Mouse (Mus musculus): ENCODE measurements around the gene Mtmr6. TPM values are rescaled to one million over a fixed set of nuclear protein-coding genes. Genes with fewer than 3 reads are reported as not detected.

Gene Mtmr6
- polyA plus RNA-seq, 1 experiment from 2014 or later: 27.7 TPM

DNA sequence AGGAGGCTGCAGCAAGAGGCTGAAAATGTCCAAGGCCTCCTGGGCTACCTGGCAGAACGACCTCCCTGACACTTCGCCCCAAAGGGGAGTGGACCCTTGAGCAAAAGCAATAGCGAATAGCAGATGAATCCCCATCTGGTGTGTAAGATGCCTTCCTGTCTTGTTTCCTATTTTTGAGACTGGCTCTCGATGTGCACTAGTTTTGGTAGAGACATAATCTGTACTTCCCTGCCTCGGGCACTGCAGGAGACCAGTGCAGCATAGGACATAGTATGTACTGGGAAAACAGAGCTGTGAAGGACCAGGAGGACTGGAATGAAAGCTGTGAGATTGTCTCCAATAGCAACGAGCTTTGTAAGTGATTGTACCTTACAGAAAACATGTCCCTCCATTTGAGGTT lies 8.3 kb downstream of the Mtmr6 start:
- Histone ChIP-seq H3K4me1 (ENCODE audit: control insufficient read depth, insufficient read depth, low read length) (no peaks in the 10 kb centered on the region), H3K4me2 (no peak overlapping the region), H3K27me3 (ENCODE audit: control insufficient read depth, insufficient read depth, low read length) (no peaks in the 10 kb centered on the region), H3K9me3 (replicated peaks; ENCODE audit: control insufficient read depth, low read length) (no peaks in the 10 kb centered on the region), H3K27ac (ENCODE audit: low read depth, low read length) (no peak overlapping the region), H3K4me3 (ENCODE audit: low read depth, low read length) (no peak overlapping the region), H3K9ac (ENCODE audit: low read depth, low read length) (no peak overlapping the region), H3K36me3 (ENCODE audit: control insufficient read depth, insufficient read depth, low read length) (no peaks in the 10 kb centered on the region)
- WGBS (ENCODE audit: insufficient replicate concordance): 72% methylated on average over 6 of the region's 6 CpGs
- ATAC-seq (replicated peaks; ENCODE audit: insufficient number of reproducible peaks, low FRiP score, low TSS enrichment): no peak

DNA sequence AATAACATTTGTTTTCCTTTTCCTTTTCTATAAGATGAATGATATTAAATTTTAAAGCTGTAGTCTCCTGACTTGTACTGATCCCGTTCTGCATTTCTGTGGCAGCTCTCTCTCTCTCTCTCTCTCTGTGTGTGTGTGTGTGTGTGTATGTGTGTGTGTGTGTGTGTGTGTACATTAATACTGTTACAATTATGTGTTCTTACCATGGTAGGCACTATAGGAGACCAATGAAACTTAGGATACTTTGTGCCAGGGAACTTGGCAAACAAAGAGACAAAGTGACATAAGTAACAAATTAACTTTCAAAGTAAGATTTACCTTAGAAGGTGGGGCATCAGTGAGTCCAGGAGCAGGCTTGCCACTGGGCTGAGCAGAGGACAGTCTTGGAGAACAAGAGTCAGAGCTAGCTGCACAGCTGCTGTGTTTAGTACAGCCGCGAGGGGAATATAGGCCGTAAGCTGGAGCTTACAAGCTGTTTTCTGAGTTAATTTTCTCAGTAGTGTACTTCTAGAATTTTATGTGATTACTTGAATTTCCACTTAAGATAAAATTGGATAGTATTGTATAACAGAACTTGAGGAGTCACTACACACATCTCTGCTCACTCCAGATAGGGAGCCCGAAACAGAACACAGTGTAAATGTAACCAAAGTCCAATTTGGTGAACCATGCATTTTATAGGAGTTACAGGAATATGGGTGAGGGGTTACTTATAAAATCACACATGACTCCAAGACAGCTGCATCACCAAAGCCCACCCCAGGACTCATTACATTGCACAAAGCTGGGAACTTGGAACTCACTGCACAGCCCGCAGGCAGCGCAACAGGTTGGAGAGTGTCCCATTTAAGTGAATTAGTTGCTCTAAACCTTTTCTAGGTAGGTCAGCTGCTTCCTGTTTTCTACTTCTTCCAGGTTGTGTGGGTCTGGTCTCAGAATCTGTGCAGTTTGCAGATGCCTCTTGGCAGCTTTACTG lies 10.6 kb downstream of the Mtmr6 start:
- Histone ChIP-seq H3K9me3 (replicated peaks; ENCODE audit: control insufficient read depth, low read length) (no peaks in the 10 kb centered on the region), H3K9ac (ENCODE audit: low read depth, low read length) (no peak overlapping the region), H3K27me3 (ENCODE audit: control insufficient read depth, insufficient read depth, low read length) (no peaks in the 10 kb centered on the region), H3K4me1 (ENCODE audit: control insufficient read depth, insufficient read depth, low read length) (no peaks in the 10 kb centered on the region), H3K4me3 (ENCODE audit: low read depth, low read length) (no peak overlapping the region), H3K4me2 (no peak overlapping the region), H3K36me3 (ENCODE audit: control insufficient read depth, insufficient read depth, low read length) (no peaks in the 10 kb centered on the region), H3K27ac (ENCODE audit: low read depth, low read length) (no peak overlapping the region)
- 92% methylated on average over 7 of the region's 7 CpGs for WGBS (ENCODE audit: insufficient replicate concordance)
- ATAC-seq (replicated peaks; ENCODE audit: insufficient number of reproducible peaks, low FRiP score, low TSS enrichment): no peak

DNA sequence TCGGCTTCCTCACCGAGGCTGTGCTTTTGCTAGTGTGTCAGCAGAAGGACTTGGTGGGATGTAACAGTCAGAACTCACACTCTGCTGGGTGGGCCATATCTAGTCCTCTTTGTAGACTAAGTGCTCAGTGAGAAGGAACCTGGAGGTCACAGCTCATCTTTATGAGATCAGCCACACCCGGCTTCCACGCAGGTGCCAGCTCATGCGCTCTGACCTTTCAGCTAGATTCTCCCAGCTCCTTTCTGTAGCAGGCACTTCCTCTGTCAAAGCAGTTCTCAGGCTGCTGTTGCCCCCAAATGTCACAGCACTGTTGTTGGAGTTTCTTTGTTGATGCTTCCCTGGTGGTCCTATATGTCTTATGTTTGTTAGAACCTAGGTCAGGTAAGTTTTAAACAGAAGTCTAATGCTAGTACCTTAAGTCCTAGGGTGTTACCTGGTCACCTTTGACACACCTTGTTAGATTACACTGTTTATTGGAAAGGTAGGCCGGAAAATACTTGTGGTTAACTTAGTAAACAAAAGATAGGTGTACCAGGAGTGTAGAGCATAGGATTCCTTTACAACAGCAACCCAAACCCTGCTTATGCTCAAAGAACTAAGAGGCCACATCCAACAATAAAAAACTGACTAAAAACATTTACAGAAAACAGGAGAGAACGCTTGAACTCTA lies 21.3 kb downstream of the Mtmr6 start:
- H3K27me3 ChIP-seq (ENCODE audit: control insufficient read depth, insufficient read depth, low read length): no peaks in the 10 kb centered on the region

DNA sequence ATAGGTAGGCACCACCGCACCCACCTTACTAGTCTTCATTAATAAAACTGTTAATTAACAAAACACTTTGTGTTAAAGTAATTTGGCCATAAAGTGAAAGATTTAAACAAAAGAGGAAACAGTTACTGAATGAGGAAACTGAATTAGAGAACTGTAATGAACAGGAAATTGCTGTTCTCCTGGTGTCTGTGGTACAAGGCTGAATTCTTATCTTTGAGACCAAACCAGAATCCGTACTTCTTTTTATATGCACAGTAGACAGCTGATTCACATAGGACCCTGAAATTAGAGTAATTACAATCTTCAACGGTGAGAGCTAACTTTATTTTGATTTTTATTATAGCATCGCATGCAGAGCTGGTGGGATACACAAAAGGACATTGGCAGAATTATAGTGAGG lies 25.3 kb downstream of the Mtmr6 start:
- Histone ChIP-seq H3K9me3 (replicated peaks; ENCODE audit: control insufficient read depth, low read length) (no peaks in the 10 kb centered on the region), H3K4me1 (ENCODE audit: control insufficient read depth, insufficient read depth, low read length) (no peaks in the 10 kb centered on the region), H3K4me2 (no peak overlapping the region)

More for the DNA sequence above, 21.3 kb downstream of the Mtmr6 start:
- ATAC-seq (replicated peaks; ENCODE audit: insufficient number of reproducible peaks, low FRiP score, low TSS enrichment): no peak
- H3K9ac ChIP-seq (ENCODE audit: low read depth, low read length): no peak overlapping the region
- H3K4me1 ChIP-seq (ENCODE audit: control insufficient read depth, insufficient read depth, low read length): no peaks in the 10 kb centered on the region
- H3K9me3 ChIP-seq (replicated peaks; ENCODE audit: control insufficient read depth, low read length): no peaks in the 10 kb centered on the region
- no peak overlapping the region for H3K4me3 ChIP-seq (ENCODE audit: low read depth, low read length)
- no peak overlapping the region for H3K27ac ChIP-seq (ENCODE audit: low read depth, low read length)
- no peak overlapping the region for H3K4me2 ChIP-seq
- peaks cover 2% of the 10 kb centered on the region; the same call in 1 of the 2 replicates for H3K36me3 ChIP-seq (ENCODE audit: control insufficient read depth, insufficient read depth, low read length)
- WGBS (ENCODE audit: insufficient replicate concordance): 82% methylated on average over 7 of the region's 7 CpGs

DNA sequence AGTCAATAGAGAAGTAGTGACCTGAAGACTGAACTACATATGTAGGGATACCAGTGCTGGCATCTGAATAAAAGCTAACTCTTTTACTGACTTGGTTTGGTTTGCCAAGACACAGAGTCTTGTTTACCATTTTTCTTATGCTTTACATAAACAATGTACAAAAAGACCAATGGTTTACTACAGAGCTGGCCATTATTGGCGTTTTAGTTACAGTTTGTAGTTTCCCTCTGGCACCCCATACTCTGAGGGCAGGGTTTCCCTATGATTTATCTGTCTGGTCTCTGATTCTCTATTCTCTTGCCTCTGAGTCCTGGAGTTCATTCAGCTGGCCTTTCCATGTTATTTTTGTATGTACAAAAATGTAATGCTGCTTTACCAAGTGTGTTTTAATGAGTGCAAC lies 30.5 kb downstream of the Mtmr6 start:
- ATAC-seq (replicated peaks; ENCODE audit: insufficient number of reproducible peaks, low FRiP score, low TSS enrichment): no peak
- H3K4me1 ChIP-seq (ENCODE audit: control insufficient read depth, insufficient read depth, low read length): no peaks in the 10 kb centered on the region
- H3K4me3 ChIP-seq (ENCODE audit: low read depth, low read length): no peak overlapping the region
- no peak overlapping the region for H3K4me2 ChIP-seq
- peaks cover 6% of the 10 kb centered on the region for H3K36me3 ChIP-seq (ENCODE audit: control insufficient read depth, insufficient read depth, low read length)
- no peaks in the 10 kb centered on the region for H3K9me3 ChIP-seq (replicated peaks; ENCODE audit: control insufficient read depth, low read length)
- H3K27ac ChIP-seq (ENCODE audit: low read depth, low read length): no peak overlapping the region
- H3K27me3 ChIP-seq (ENCODE audit: control insufficient read depth, insufficient read depth, low read length): no peaks in the 10 kb centered on the region
- 74% methylated on average over 1 of the region's 1 CpGs for WGBS (ENCODE audit: insufficient replicate concordance)
- no peak overlapping the region for H3K9ac ChIP-seq (ENCODE audit: low read depth, low read length)

More for the DNA sequence above, 25.3 kb downstream of the Mtmr6 start:
- WGBS (ENCODE audit: insufficient replicate concordance): 86% methylated on average over 4 of the region's 4 CpGs
- no peak overlapping the region for H3K9ac ChIP-seq (ENCODE audit: low read depth, low read length)
- no peak for ATAC-seq (replicated peaks; ENCODE audit: insufficient number of reproducible peaks, low FRiP score, low TSS enrichment)
- no peak overlapping the region for H3K27ac ChIP-seq (ENCODE audit: low read depth, low read length)
- no peaks in the 10 kb centered on the region for H3K27me3 ChIP-seq (ENCODE audit: control insufficient read depth, insufficient read depth, low read length)
- peaks cover 2% of the 10 kb centered on the region for H3K36me3 ChIP-seq (ENCODE audit: control insufficient read depth, insufficient read depth, low read length)
- H3K4me3 ChIP-seq (ENCODE audit: low read depth, low read length): no peak overlapping the region

DNA sequence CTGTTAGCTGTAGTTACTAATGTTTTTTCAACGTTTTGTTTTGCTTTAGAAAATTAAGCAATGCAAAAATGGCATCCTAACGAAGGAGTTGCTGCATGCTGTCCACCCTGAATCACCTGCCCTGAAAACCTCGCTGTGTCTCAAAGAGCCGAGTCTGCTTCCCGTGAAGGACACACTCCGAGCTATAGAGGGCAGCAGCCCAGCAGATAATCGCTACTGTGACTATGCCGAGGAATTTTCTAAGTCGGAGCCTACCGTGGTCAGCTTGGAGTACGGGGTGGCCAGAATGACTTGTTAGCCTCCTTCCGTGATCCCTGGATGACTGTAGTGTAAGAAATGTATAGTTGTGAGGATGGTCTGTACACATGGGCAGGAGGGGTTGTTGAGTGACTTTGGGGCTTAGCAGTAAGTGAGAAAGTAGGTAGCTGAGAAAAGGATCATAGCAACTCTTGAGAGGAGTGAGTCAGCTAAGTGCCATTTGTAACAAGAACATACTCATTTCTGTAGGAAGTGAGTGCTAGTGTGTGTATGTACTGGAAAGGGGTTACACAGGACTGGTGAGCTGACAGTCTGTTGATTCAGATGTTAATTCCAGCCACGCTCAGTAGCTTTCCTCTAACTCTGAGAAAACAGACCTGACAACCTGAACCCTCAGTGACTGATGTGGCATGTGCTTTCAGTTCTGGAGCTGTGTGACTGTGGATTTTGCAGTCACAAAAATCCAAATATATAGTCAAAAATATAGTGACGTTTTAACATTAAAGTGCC lies 35.4 kb downstream of the Mtmr6 start:
- H3K4me3 ChIP-seq (ENCODE audit: low read depth, low read length): no peak overlapping the region
- no peak for ATAC-seq (replicated peaks; ENCODE audit: insufficient number of reproducible peaks, low FRiP score, low TSS enrichment)
- H3K9me3 ChIP-seq (replicated peaks; ENCODE audit: control insufficient read depth, low read length): no peaks in the 10 kb centered on the region
- H3K36me3 ChIP-seq (ENCODE audit: control insufficient read depth, insufficient read depth, low read length): peaks cover 8% of the 10 kb centered on the region; the same call in 1 of the 2 replicates
- H3K27ac ChIP-seq (ENCODE audit: low read depth, low read length): no peak overlapping the region
- no peak overlapping the region for H3K9ac ChIP-seq (ENCODE audit: low read depth, low read length)
- no peak overlapping the region for H3K4me2 ChIP-seq
- no peaks in the 10 kb centered on the region for H3K27me3 ChIP-seq (ENCODE audit: control insufficient read depth, insufficient read depth, low read length)
- WGBS (ENCODE audit: insufficient replicate concordance): 77% methylated on average over 14 of the region's 14 CpGs
- H3K4me1 ChIP-seq (ENCODE audit: control insufficient read depth, insufficient read depth, low read length): no peaks in the 10 kb centered on the region

DNA sequence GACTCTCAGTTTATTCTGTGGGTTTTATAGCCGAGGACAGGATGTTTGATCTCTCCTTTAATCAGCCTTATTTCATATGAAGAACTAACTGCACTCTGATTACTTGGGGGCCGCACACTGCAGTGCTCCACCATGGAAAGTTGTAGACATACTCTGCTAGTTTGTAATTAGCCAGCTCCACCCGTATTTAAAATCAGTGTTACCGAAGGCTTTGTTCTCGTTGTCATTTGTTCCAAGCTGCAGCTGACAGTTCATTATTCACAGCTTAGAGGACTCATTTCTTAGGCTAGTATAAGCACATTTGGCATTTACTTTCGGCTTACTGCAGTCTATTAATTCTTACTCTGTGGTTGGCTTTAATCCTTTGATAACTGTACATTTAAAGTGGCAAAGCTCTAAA lies 36.0 kb downstream of the Mtmr6 start:
- H3K4me1 ChIP-seq (ENCODE audit: control insufficient read depth, insufficient read depth, low read length): no peaks in the 10 kb centered on the region
- H3K27ac ChIP-seq (ENCODE audit: low read depth, low read length): no peak overlapping the region
- WGBS (ENCODE audit: insufficient replicate concordance): 87% methylated on average over 6 of the region's 6 CpGs
- H3K9ac ChIP-seq (ENCODE audit: low read depth, low read length): no peak overlapping the region
- no peak overlapping the region for H3K4me2 ChIP-seq
- H3K4me3 ChIP-seq (ENCODE audit: low read depth, low read length): no peak overlapping the region
- no peaks in the 10 kb centered on the region for H3K27me3 ChIP-seq (ENCODE audit: control insufficient read depth, insufficient read depth, low read length)
- no peaks in the 10 kb centered on the region for H3K9me3 ChIP-seq (replicated peaks; ENCODE audit: control insufficient read depth, low read length)
- no peak for ATAC-seq (replicated peaks; ENCODE audit: insufficient number of reproducible peaks, low FRiP score, low TSS enrichment)
- peaks cover 8% of the 10 kb centered on the region; the same call in 1 of the 2 replicates for H3K36me3 ChIP-seq (ENCODE audit: control insufficient read depth, insufficient read depth, low read length)

DNA sequence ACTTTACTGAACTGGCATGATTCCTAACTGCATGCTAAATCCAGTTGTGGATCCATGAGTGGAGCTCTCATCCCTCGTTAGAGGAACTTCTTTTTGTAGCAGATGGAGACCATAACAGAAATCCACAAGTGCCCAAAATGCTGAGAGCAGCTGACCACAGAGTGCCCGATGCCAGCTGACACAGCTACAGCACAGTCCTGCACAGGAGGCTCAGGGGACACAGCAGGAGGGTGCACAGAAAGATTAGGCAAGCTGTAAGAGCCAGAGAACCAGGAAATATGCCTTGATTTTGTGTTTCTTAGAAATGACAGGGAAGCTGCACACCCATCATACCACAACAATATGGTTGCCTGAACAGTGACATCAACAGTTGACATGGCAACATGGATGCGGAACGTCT lies 37.4 kb downstream of the Mtmr6 start:
- Histone ChIP-seq H3K9me3 (replicated peaks; ENCODE audit: control insufficient read depth, low read length) (no peaks in the 10 kb centered on the region), H3K4me1 (ENCODE audit: control insufficient read depth, insufficient read depth, low read length) (no peaks in the 10 kb centered on the region), H3K27me3 (ENCODE audit: control insufficient read depth, insufficient read depth, low read length) (no peaks in the 10 kb centered on the region), H3K4me3 (ENCODE audit: low read depth, low read length) (no peak overlapping the region), H3K27ac (ENCODE audit: low read depth, low read length) (no peak overlapping the region), H3K9ac (ENCODE audit: low read depth, low read length) (no peak overlapping the region), H3K4me2 (no peak overlapping the region), H3K36me3 (ENCODE audit: control insufficient read depth, insufficient read depth, low read length) (peaks cover 6% of the 10 kb centered on the region; the same call in 1 of the 2 replicates)
- no peak for ATAC-seq (replicated peaks; ENCODE audit: insufficient number of reproducible peaks, low FRiP score, low TSS enrichment)
- 78% methylated on average over 4 of the region's 4 CpGs for WGBS (ENCODE audit: insufficient replicate concordance)

Data from heart, embryonic 11.5 days (tissue).